In genomic region chrX:152834940-152835339, GRCm38 (mm10) we compare ENCODE assay signal across 13 mouse cellular contexts. TPM values are rescaled to one million over a fixed set of nuclear protein-coding genes. Genes with fewer than 3 reads are reported as not detected.
DNase-seq lines count a peak whose midpoint lies in the region; ATAC-seq and TF ChIP-seq lines count a peak whose summit lies in the region.
"Not testable (repeated sequence)": the region's sequence is repeated elsewhere in the genome, so short reads cannot be mapped to it uniquely, and the experiment has no call there.
"Had no signal": no experiment of that assay in that cellular context is flagged by ENCODE, and none has a peak within 500 bp of the region (broad histone marks: within the 10 kb centered on the region; RNA-seq: fewer than 3 reads in every experiment).

No protein-coding gene starts in this region.

- DNase-seq in Muller cell, postnatal 12 days (ENCODE audit: inconsistent ontology term): peak; percentile 3
- DNase-seq in cerebellum, adult 2 months: peak; percentile 2 to 17
- DNase-seq in embryonic facial prominence, embryonic 14.5 days (ENCODE audit: low spot score): peak; percentile 46
- peak; percentile 45 for DNase-seq in heart, postnatal 4 days
- DNase-seq in kidney, postnatal 36 days: peak; percentile 9 to 14
- not testable (repeated sequence) for DNase-seq in liver, embryonic 14.5 days (ENCODE audit: low read depth in 3 of 3, low spot score in 3 of 3); stomach, postnatal 0 days (ENCODE audit: low spot score)

- H3K9me3 ChIP-seq in embryonic facial prominence, embryonic 14.5 days (ENCODE audit: control insufficient read depth, low read length); liver, embryonic 14.5 days (ENCODE audit: control insufficient read depth, low read length); neural tube, embryonic 13.5 days; stomach, postnatal 0 days (ENCODE audit: control insufficient read depth, low read length): not testable (repeated sequence)

- WGBS in cerebellum, adult 2 months: 25% methylated on average over 5 of the region's 5 CpGs
- WGBS in embryonic facial prominence, embryonic 14.5 days: 22% methylated on average over 5 of the region's 5 CpGs
- 22% methylated on average over 5 of the region's 5 CpGs for WGBS in liver, embryonic 14.5 days (ENCODE audit: insufficient replicate concordance)
- WGBS in neural tube, embryonic 13.5 days: 29% methylated on average over 5 of the region's 5 CpGs
- 31% methylated on average over 5 of the region's 5 CpGs for WGBS in stomach, postnatal 0 days

- not testable (repeated sequence) for H3K4me2 ChIP-seq in embryonic facial prominence, embryonic 14.5 days (ENCODE audit: low read depth, low read length); liver, embryonic 14.5 days (ENCODE audit: low read depth); neural tube, embryonic 13.5 days; stomach, postnatal 0 days (replicated peaks; ENCODE audit: low read depth)

- not testable (repeated sequence) for H3K9ac ChIP-seq in embryonic facial prominence, embryonic 14.5 days (ENCODE audit: low read depth, low read length); liver, embryonic 14.5 days (replicated peaks); neural tube, embryonic 13.5 days; stomach, postnatal 0 days (ENCODE audit: low read length)

- H3K4me3 ChIP-seq in cerebellum, adult 2 months (replicated peaks; ENCODE audit: insufficient read depth, low read depth, low read length); embryonic facial prominence, embryonic 14.5 days (ENCODE audit: low read depth, low read length); liver, embryonic 14.5 days (ENCODE audit: insufficient read depth in 1 of 2, low read depth in 2 of 2, low read length in 2 of 2); neural tube, embryonic 13.5 days; stomach, postnatal 0 days (ENCODE audit: low read depth, low read length): not testable (repeated sequence)

- H3K27me3 ChIP-seq in cerebellum, adult 2 months (ENCODE audit: control insufficient read depth, insufficient read depth, low read length); embryonic facial prominence, embryonic 14.5 days (replicated peaks; ENCODE audit: control insufficient read depth, insufficient read depth, low read length); liver, embryonic 14.5 days (ENCODE audit: control insufficient read depth, insufficient read depth, low read length); neural tube, embryonic 13.5 days; stomach, postnatal 0 days (ENCODE audit: control insufficient read depth, insufficient read depth, low read length): not testable (repeated sequence)

- H3K27ac ChIP-seq in cerebellum, adult 2 months (ENCODE audit: insufficient read depth, low read length); embryonic facial prominence, embryonic 14.5 days (replicated peaks; ENCODE audit: low read depth, low read length); liver, embryonic 14.5 days; neural tube, embryonic 13.5 days (replicated peaks); stomach, postnatal 0 days (replicated peaks): not testable (repeated sequence)

- ATAC-seq in embryonic facial prominence, embryonic 14.5 days (ENCODE audit: low read depth); liver, embryonic 14.5 days (ENCODE audit: insufficient read depth); stomach, postnatal 0 days (ENCODE audit: low FRiP score, low TSS enrichment): not testable (repeated sequence)
- ATAC-seq in neural tube, embryonic 13.5 days (ENCODE audit: low read depth): peak; percentile 23; the same call in 1 of the 2 replicates

- not testable (repeated sequence) for TF ChIP-seq EP300 in liver, embryonic 14.5 days (IDR thresholded peaks at IDR 0.05; ENCODE audit: low read depth); stomach, postnatal 0 days (optimal IDR thresholded peaks at IDR 0.05)

- TF ChIP-seq CTCF in cerebellum, adult 2 months (IDR thresholded peaks at IDR 0.05; ENCODE audit: borderline replicate concordance, insufficient read depth, low read depth, low read length): peak; percentile 33; the same call in 1 of the 2 replicates
- peak; percentile 47; the same call in 1 of the 2 replicates for TF ChIP-seq CTCF in liver, embryonic 14.5 days (IDR thresholded peaks at IDR 0.05; ENCODE audit: low read depth)
- peak; percentile 79 for TF ChIP-seq CTCF in stomach, postnatal 0 days (IDR thresholded peaks at IDR 0.05; ENCODE audit: low read depth)

- H3K36me3 ChIP-seq in embryonic facial prominence, embryonic 14.5 days (ENCODE audit: control insufficient read depth, insufficient read depth, low read length); liver, embryonic 14.5 days (replicated peaks; ENCODE audit: control insufficient read depth, insufficient read depth, low read depth); neural tube, embryonic 13.5 days; stomach, postnatal 0 days (ENCODE audit: control insufficient read depth, insufficient read depth, low read length): not testable (repeated sequence)

- H3K4me1 ChIP-seq in cerebellum, adult 2 months (ENCODE audit: control insufficient read depth, insufficient read depth, low read length); embryonic facial prominence, embryonic 14.5 days (ENCODE audit: control insufficient read depth, insufficient read depth, low read length); liver, embryonic 14.5 days (replicated peaks; ENCODE audit: control insufficient read depth in 2 of 2, insufficient read depth in 2 of 2, low read length in 1 of 2); neural tube, embryonic 13.5 days (replicated peaks); stomach, postnatal 0 days (replicated peaks; ENCODE audit: control insufficient read depth, insufficient read depth): not testable (repeated sequence)

- not testable (repeated sequence) for TF ChIP-seq POLR2A in cerebellum, adult 2 months (IDR thresholded peaks at IDR 0.05; ENCODE audit: borderline replicate concordance, insufficient read depth, low read length)

RNA-seq across cellular contexts. Expression of gene Gpr143, which starts 53.2 kb away (rescaled TPM):
- polyA plus RNA-seq in cerebellum, adult 2 months (2012; rRNA removed): 0.16 TPM in 1 of 2 replicates, not detected in the other
- 0.42 and 0.69 TPM in 2 replicates for polyA plus RNA-seq in embryonic facial prominence, embryonic 14.5 days (2014; fragmentation: Nextera tagmentation; extraction: Ambion mirVana)
- not detected for total RNA-seq in heart, postnatal 4 days (2021)
- 0.02 and 0.05 TPM in 2 replicates for polyA plus RNA-seq in liver, embryonic 14.5 days (2012; rRNA removed)
- polyA plus RNA-seq in liver, embryonic 14.5 days (2014; fragmentation: Nextera tagmentation; extraction: Ambion mirVana): not detected in 2 replicates
- polyA plus RNA-seq in neural tube, embryonic 13.5 days (2015; fragmentation: Nextera tagmentation; extraction: Ambion mirVana): 0.18 and 0.77 TPM in 2 replicates
- 0.07 TPM in 1 of 2 replicates, not detected in the other for polyA plus RNA-seq in stomach, postnatal 0 days (2015; fragmentation: Nextera tagmentation; extraction: Ambion mirVana)
- total RNA-seq: gastrocnemius, postnatal 25 days; hematopoietic stem cell, adult 5-6 weeks had no signal
- polyA plus RNA-seq: large intestine, adult 2 months; liver, embryonic 11.5 days; urinary bladder, adult 2 months had no signal
